Mouse (Mus musculus) T-helper 17 cell (primary cell): ENCODE results near the gene Ly9.

Source experiments
- in situ Hi-C, 2 experiments: fragments of 300-600 bp; cut with MboI, MseI; formaldehyde crosslinking; loops; 1 replicate in 1 of 2; 2 replicates in 1 of 2; pipeline ENCODE4 v1.15.1; 2025; ENCODE audit warnings: high pct_unique_total_duplicates in 2 of 2

The Ly9 gene

GRCm38 (mm10) chr1:171607176-171607575 lies at the start of gene Ly9:
Gene Ly9, minus strand, starts transcription at chr1:171607410.
- in situ Hi-C loops, result no loop called here

DNA sequence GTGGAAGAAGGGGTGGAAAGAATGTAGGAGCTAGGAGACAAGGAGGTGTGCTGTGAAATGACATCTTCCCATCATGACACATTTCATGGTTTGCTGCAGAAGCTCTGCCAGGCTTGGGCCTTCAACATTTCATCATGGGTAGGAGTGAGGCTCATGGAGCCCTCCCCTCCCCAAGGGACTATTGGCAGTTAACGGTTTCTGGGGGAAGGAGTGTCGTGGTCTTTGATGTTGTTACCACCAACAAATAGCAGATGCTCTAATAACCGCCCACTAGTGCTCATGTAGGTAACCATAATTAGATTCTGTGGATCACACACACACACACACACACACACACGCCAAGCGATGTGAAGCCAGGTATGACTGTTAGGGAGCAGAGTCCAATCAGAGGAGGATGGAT lies 45.5 kb upstream of the Ly9 start, which contains the start of gene Slamf7:
TSS of gene Slamf7 (minus strand) at position 302 of the 400 bp plus-strand sequence.
- in situ Hi-C loops, result no loop called here

DNA sequence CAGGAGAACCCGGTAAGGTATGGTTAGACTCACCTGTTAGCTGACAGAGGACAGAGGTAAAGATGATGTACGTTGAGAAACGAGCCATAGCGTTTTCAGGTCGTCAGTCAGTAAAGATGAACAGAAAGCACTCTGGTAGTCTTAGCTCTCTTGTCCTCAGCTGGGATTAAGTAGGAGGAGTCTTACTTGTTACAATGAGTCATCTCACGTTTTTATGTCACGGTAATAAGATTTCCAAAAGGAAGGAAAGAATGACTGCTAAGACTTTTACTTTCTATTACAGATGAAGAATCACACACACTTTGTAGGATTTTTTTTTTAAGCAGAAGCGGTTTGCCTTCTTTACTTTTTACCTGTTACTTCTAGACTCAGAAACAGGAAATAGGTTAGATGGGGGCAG lies 41.6 kb upstream of the Ly9 start:
- in situ Hi-C loops, result no loop called here

DNA sequence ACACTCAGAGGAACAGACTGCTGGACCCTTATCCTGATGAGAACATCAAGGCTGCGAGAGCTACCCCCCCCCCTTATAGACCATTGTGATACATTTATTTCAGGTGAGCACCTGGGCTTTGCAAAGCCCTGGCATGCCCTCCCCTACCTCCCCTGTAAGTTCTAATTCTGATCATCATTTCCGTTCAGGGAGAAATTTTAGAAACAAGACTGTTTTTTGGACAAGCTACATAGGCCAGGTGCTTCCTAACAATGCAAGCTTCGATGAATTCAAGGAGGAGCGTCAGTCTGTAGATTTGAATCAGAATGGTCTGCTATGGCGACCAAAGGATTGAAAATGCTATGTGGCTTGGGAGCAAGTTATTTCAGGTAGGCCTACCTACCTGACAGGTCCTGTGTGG lies 40.5 kb upstream of the Ly9 start:
- in situ Hi-C loops, result no loop called here

GRCm38 (mm10) chr1:171646429-171646940 lies 39.3 kb upstream of the Ly9 start:
- in situ Hi-C loops, result no loop called here

DNA sequence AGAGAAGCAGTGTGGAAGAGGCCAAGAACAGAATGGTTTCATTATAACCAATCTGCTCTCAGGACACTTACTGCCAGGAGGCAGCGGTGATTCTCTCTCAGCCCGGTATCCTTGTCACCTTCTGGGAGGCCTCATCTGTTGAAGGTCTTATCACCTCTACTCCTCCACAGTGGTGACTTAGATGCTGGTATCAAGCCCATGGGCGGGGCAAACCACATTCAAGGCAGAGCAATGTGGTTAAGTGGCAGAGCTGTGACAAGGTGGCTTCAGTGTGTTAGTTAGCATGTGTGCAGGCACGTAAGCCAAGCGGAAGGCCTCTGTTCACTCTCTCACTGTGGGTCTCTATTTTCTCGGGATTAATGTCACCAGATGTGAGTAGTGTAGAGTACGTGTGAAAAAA lies 36.4 kb upstream of the Ly9 start:
- in situ Hi-C loops, result no loop called here

- in situ Hi-C loops, result no loop called here
These were observed 33.6 kb upstream of the Ly9 start for GRCm38 (mm10) chr1:171640796-171641195.

- in situ Hi-C loops, result no loop called here
These were observed 31.5 kb upstream of the Ly9 start for GRCm38 (mm10) chr1:171638686-171639085.

GRCm38 (mm10) chr1:171637101-171637500 lies 29.9 kb upstream of the Ly9 start:
- in situ Hi-C loops, result no loop called here

GRCm38 (mm10) chr1:171635696-171636095 lies 28.5 kb upstream of the Ly9 start:
- in situ Hi-C loops, result no loop called here

GRCm38 (mm10) chr1:171631447-171631846 lies 24.2 kb upstream of the Ly9 start:
- in situ Hi-C loops, result no loop called here

DNA sequence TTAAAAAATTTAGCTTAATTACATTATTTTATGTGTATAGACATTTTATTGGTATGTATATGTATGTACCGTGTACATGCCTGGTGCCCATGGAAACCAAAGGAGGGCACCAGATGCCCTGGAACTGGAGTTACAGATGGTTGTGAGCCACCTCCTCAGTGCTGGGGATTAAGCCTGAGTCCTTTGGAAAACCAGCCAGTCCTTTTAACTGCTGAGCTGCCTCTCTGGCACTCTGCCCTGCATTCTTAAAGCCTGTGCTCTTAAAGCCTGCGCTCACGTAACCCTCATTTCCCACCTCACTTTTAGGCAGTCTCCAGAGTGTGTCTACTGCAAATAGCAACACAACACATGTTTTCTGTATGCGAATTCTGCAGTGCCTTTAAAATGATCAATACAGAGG lies 23.7 kb upstream of the Ly9 start:
- in situ Hi-C loops, result no loop called here

GRCm38 (mm10) chr1:171630041-171630440 lies 22.8 kb upstream of the Ly9 start:
- in situ Hi-C loops, result no loop called here

- in situ Hi-C loops, result no loop called here
These were observed 22.0 kb upstream of the Ly9 start for GRCm38 (mm10) chr1:171629168-171629567.

DNA sequence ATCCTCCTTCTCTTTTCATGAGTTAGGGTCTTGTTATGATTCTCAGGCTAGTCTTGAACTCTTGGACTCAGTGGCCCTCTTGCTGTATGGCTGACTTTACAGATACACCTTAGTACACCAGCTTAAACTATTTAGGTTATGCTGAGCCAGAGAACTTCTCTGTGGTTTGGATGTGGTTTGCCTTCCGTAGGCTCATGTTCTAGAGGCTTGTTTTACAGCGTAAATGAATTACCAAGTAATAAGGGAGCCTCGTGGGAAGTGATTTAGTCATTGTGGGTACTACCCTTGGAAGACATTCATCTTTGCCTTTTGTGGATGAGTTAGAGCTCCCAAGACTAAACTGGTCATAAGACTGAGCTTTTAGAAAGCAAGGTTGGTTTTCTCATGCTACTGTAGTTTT lies 20.6 kb upstream of the Ly9 start:
- in situ Hi-C loops, result no loop called here

DNA sequence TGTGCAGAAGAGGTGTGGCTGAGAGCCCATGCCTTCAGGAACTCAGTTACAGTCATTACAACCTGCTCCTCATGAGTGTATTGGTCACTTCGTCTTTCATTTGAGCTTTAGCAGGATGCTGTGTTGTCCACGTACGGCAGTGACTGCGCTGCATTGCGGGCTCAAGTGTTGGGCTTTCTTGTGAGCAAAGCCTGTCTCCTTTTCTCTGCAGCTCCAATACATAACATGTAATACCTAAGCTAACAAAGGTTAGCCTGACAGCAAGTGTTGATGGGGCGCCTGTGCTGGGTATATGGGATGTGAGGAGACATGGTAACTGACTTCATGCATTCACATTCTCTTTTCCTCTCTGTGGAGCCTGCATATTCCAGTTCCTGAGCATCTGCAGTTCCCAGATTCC lies 12.9 kb upstream of the Ly9 start:
- in situ Hi-C loops, result no loop called here

DNA sequence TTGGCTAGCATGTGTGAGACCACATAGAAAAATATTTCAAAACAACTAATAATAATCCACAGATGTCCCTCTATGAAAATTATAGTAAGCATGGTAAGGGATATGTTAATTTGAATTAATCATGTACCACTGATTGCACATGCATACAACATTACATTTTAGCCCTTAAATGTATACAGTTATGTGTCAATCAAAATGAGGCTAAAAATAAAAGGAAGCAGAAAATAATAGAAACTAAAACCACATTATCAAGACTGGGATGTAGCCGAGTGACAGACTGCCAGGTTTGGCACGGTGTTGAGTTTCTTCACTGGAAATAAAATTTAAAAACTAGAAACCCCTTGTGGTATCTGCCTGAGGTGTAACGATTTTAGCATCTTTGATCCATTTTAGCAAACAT lies 12.4 kb upstream of the Ly9 start:
- in situ Hi-C loops, result loop anchor here in 1 of 2 experiments (5.0 kb wide), 1 partner anchor 73 kb away; no protein-coding TSS in a partner anchor

DNA sequence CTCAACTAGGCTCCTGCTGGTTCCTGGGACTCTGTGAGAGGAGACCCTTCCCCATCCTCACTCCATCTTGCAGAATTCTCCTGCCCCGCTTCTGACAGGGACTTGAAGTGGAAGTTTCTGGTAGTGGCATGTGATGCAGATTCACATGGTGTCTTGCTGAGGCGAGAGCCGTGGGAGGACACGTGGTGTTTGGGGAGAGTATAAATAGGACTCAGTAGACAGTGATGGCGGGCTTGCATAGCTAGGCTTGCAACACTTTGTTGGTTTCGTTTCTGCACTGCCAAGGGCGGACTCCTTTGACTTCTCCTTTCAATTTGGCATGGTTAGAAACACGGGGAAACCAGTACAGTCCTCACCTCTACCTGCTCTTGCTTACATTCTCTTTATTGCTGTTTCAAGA lies 11.8 kb upstream of the Ly9 start:
- in situ Hi-C loops, result loop anchor here in 1 of 2 experiments (5.0 kb wide), 1 partner anchor 73 kb away; no protein-coding TSS in a partner anchor

- in situ Hi-C loops, result loop anchor here in 1 of 2 experiments (5.0 kb wide), 1 partner anchor 75 kb away; no protein-coding TSS in a partner anchor
These were observed 9.8 kb upstream of the Ly9 start for GRCm38 (mm10) chr1:171616881-171617515.

GRCm38 (mm10) chr1:171613962-171614361 lies 6.8 kb upstream of the Ly9 start:
- in situ Hi-C loops, result loop anchor here in 1 of 2 experiments (5.0 kb wide), 1 partner anchor 83 kb away; no protein-coding TSS in a partner anchor

DNA sequence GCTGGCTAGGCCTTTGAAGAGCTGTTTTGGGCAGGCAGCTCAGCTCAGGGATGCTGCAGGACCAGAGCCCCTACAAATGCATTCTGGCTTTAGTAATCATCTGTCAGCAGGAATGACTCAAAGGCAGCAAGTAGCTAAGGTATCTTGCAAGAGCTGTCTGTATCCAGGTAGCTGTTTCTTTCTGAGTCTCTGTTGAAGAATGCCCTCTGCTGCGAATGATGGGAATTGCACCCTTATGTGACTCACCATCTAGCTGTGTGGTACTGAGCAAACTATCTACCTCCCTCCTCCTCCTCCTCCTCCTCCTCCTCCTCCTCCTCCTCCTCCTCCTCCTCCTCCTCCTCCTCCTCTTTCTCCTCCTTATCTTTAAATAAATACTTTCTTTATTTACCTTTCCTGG lies 3.6 kb upstream of the Ly9 start:
- in situ Hi-C loops, result loop anchor here in 1 of 2 experiments (5.0 kb wide), 1 partner anchor 87 kb away; no protein-coding TSS in a partner anchor

DNA sequence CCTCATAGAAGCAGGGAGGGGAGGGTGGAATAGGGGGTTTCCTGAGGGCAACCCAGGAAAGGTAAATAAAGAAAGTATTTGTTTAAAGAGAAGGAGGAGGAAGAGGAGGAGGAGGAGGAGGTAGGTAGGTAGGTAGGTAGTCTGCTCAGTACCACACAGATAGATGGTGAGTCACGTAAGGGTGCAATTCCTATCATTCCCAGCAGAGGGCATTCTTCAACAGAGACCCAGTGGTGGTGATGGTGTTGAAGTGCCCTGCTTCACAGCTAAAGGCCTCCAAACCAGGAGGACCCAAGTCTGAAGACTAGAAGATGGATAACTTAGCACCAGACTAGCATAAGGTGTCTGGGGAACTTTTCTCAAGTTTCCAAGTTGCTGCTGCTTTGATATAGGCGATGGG lies 2.8 kb upstream of the Ly9 start:
- in situ Hi-C loops, result loop anchor here in 1 of 2 experiments (5.0 kb wide), 1 partner anchor 87 kb away; no protein-coding TSS in a partner anchor

DNA sequence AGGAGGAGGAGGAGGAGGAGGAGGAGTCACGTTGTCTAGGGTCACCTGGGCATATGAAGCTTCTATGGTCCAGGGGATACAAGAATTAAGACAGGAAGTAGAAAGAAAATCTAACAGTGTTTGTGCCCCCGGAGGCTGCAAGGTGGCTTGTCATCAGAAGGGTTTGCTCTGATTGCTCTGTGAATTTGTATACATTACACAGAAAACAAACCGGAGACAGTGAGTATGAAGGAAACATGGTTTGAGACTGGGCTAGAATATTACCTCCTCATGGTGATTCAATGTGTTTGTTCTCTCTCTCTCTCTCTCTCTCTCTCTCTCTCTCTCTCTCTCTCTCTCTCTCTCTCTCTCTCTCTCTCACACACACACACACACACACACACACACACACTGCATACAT lies 554 bp downstream of the Ly9 start:
- in situ Hi-C loops, result no loop called here
